Mouse (Mus musculus): ENCODE measurements at regions not wholly inside any gene's neighbourhood (a gene's known extent, or its start where the extent isn't known, plus 50 kb on each side); places are given as distances from the start of the nearest gene placed in this dataset.

DNA sequence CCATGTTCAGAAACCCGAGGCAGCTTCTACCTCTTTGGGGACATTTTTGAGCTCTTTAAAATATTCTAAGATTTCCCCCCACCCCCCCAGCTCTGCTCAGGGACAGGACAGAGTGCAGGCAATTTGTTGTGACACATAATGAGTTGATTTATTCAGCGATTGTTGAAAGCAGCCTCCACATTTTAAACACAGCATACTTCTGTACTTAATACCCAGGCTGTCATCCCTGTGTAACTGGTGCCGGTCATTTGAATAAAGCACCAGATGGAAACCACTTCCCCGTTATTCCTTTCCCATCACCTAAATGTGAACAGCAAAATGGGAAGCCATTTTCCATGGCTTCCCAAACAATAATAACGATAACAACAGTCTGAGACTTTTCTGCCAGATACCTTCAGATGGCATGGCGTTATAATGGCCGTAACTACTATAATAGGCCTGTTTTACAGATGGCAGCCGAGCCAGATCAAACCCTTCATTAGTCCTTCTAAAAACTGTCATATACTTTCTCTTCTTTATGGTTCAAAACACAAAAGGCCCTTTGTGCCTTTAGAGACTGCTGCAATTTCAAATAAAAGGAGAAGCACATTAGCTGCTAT is 160.7 kb upstream of the Bmper start:
- no peak for TF ChIP-seq POLR2A (IDR thresholded peaks at IDR 0.05; ENCODE audit: control insufficient read depth, extremely low read depth, insufficient read depth, low read length, poor library complexity)
- TF ChIP-seq CTCF (IDR thresholded peaks at IDR 0.05; ENCODE audit: borderline replicate concordance, control insufficient read depth, extremely low read depth, insufficient read depth, low read length, poor library complexity) = no peak
